Mouse (Mus musculus): Measurements from ENCODE around the gene Crygb.

DNA sequence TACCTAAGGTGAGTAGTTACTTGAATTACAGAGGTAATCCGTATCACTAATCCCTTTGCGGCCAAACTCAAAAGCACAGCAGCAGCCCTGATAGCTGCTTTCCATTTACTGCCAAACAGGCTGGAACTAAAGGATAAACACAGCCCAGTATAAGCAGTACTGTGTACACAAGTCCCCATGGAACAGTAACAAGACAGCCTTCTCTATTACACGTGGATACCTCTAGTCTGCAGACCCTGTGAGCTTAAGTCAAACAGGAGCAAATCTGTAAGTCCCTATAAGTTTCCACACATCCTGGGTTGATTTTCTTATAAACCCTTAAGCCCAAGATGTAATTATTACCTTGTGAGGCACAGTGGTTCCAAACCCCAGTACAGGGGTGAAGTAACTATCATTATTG is 46.6 kb downstream of the Crygb start:
- no peak for TF ChIP-seq CTCF (IDR thresholded peaks at IDR 0.05; ENCODE audit: control insufficient read depth, insufficient read depth, insufficient read length)
- no peak for TF ChIP-seq MAX (IDR thresholded peaks at IDR 0.05)
- no peak for TF ChIP-seq MYOG (IDR thresholded peaks at IDR 0.05; ENCODE audit: control insufficient read depth, extremely low read depth, insufficient read length)
- no peak for TF ChIP-seq FOSL1 (IDR thresholded peaks at IDR 0.05; ENCODE audit: insufficient read depth, low read length, poor library complexity, severe bottlenecking)
- no peak for TF ChIP-seq USF1 (IDR thresholded peaks at IDR 0.05; ENCODE audit: low read depth)
- no peak for TF ChIP-seq MYOD1 (IDR thresholded peaks at IDR 0.05; ENCODE audit: control insufficient read depth, insufficient read length, low read depth)
- no peak for TF ChIP-seq CEBPB (IDR thresholded peaks at IDR 0.05; ENCODE audit: low read depth)
